ENCODE assay signal across 10 mouse cellular contexts in genomic region chr17:50182542-50182951, GRCm38 (mm10). TPM values are rescaled to one million over a fixed set of nuclear protein-coding genes. Genes with fewer than 3 reads are reported as not detected.
DNase-seq lines count a peak whose midpoint lies in the region; ATAC-seq lines count a peak whose summit lies in the region.
"Had no signal": no experiment of that assay in that cellular context is flagged by ENCODE, and none has a peak within 500 bp of the region (broad histone marks: within the 10 kb centered on the region; RNA-seq: fewer than 3 reads in every experiment).

No protein-coding gene starts in this region.

- ATAC-seq in monocyte, adult 5-6 weeks (replicated peaks; ENCODE audit: insufficient number of reproducible peaks, low FRiP score, low TSS enrichment, poor library complexity, severe bottlenecking), result peak; percentile 48
- ATAC-seq: midbrain, embryonic 13.5 days had no signal

- peak; percentile 40 for DNase-seq in layer of hippocampus, adult 11-12 months (ENCODE audit: low spot score)
- DNase-seq in layer of hippocampus, adult 18-20 months (ENCODE audit: low spot score in 2 of 2), result no peak
- peak; percentile 38 for DNase-seq in T-cell, adult 2 months (ENCODE audit: low spot score)
- DNase-seq in cerebellum, adult 9-10 months, result peak; percentile 72
- no peak for DNase-seq in yolk sac, embryonic 10.5 days (ENCODE audit: low spot score)
- no peak for DNase-seq in layer of hippocampus, postnatal 10 days (ENCODE audit: low spot score in 2 of 2)
- DNase-seq: right cerebral cortex, adult 18-20 months; thymus, postnatal 36 days had no signal

RNA-seq across cellular contexts. Expression of gene Rftn1, which starts 7.9 kb away (rescaled TPM):
- total RNA-seq in layer of hippocampus, adult 18-20 months (2021), result 10 to 100 TPM; 17.0 to 18.3 TPM
- total RNA-seq in monocyte, adult 5-6 weeks (2017), result 61.3 to 69.2 TPM (median 68.2 TPM) in 3 replicates
- 10 to 100 TPM; 22.1 to 23.2 TPM for total RNA-seq in layer of hippocampus, postnatal 10 days (2021)

Comparison
In these comparisons a context has a peak if more than half of its experiments do, and no peak if none do; other contexts are left out.
1. DNase-seq: peak in layer of hippocampus, adult 11-12 months (single experiment), T-cell, adult 2 months (single experiment) and cerebellum, adult 9-10 months (single experiment); none in layer of hippocampus, adult 18-20 months (0 of 2), yolk sac, embryonic 10.5 days (single experiment) and layer of hippocampus, postnatal 10 days (0 of 2).